Mouse (Mus musculus) myocyte (in vitro differentiated cells): Measurements from ENCODE around the gene Ampd2. TPM values are rescaled to one million over a fixed set of nuclear protein-coding genes. Genes with fewer than 3 reads are reported as not detected.

Experiments used
- H3K27me3 ChIP-seq: one replicate; pipeline ENCODE4 v1.6.1; 2011; ENCODE audit not compliant: control insufficient read depth, insufficient read depth, insufficient read length
- H3K36me3 ChIP-seq: one replicate; pipeline ENCODE4 v1.6.1; 2011; ENCODE audit not compliant: control insufficient read depth, insufficient read depth
- H3K4me2 ChIP-seq: one replicate; pipeline ENCODE4 v1.6.1; 2011; ENCODE audit warnings: low read depth, control low read depth
- H3K4me3 ChIP-seq: one replicate; pipeline ENCODE4 v1.5.1; 2011; ENCODE audit warnings: mild to moderate bottlenecking, control low read depth, moderate library complexity
- H3K79me2 ChIP-seq: one replicate; pipeline ENCODE4 v1.6.1; 2011; ENCODE audit not compliant: control insufficient read depth, insufficient read depth
- H3ac ChIP-seq: one replicate; pipeline ENCODE4 v1.6.1; 2011; ENCODE audit not compliant: control insufficient read depth, insufficient read length
- CEBPB ChIP-seq: IDR thresholded peaks from 2 replicates; pipeline ENCODE4 v1.6.1; 2011; ENCODE audit warnings: mild to moderate bottlenecking, moderate library complexity; ENCODE audit not compliant: poor library complexity, insufficient read depth, severe bottlenecking
- E2F4 ChIP-seq: IDR thresholded peaks from one replicate; pipeline ENCODE4 v1.6.1; 2011; ENCODE audit warnings: mild to moderate bottlenecking, control low read depth, moderate library complexity; ENCODE audit not compliant: insufficient read depth
- MAX ChIP-seq: IDR thresholded peaks from one replicate; pipeline ENCODE4 v1.6.1; 2011; ENCODE audit warnings: low read depth, mild to moderate bottlenecking, control low read depth
- MYOD1 ChIP-seq, 3 experiments: IDR thresholded peaks; one replicate each; pipeline ENCODE4 v1.6.1; 2011; ENCODE audit warnings: control low read depth in 2 of 3, low read depth in 2 of 3, mild to moderate bottlenecking in 2 of 3, moderate library complexity in 1 of 3; ENCODE audit not compliant: insufficient read length in 2 of 3, control insufficient read depth in 1 of 3
- MYOG ChIP-seq, 3 experiments: IDR thresholded peaks; one replicate each; pipeline ENCODE4 v1.6.1; 2011; ENCODE audit warnings: control low read depth in 2 of 3, low read depth in 2 of 3, mild to moderate bottlenecking in 2 of 3; ENCODE audit not compliant: insufficient read length in 2 of 3, control insufficient read depth in 1 of 3, insufficient read depth in 1 of 3
- POLR2A ChIP-seq: IDR thresholded peaks from one replicate; pipeline ENCODE4 v1.6.1; 2011; ENCODE audit warnings: low read depth, mild to moderate bottlenecking, control low read depth, moderate library complexity; ENCODE audit not compliant: insufficient read length
- POLR2AphosphoS2 ChIP-seq: IDR thresholded peaks from one replicate; pipeline ENCODE4 v1.6.1; 2011; ENCODE audit warnings: low read depth, control low read depth; ENCODE audit not compliant: insufficient read length
- REST ChIP-seq: IDR thresholded peaks from one replicate; pipeline ENCODE4 v1.6.1; 2011; ENCODE audit warnings: mild to moderate bottlenecking, control low read depth, moderate library complexity; ENCODE audit not compliant: insufficient read depth, insufficient read length
- SRF ChIP-seq: IDR thresholded peaks from one replicate; pipeline ENCODE4 v1.6.1; 2011; ENCODE audit warnings: low read depth; ENCODE audit not compliant: control insufficient read depth, insufficient read length
- TCF12 ChIP-seq: IDR thresholded peaks from one replicate; pipeline ENCODE4 v1.6.1; 2011; ENCODE audit warnings: mild to moderate bottlenecking, control low read depth; ENCODE audit not compliant: poor library complexity, insufficient read depth, severe bottlenecking
- TCF3 ChIP-seq: IDR thresholded peaks from one replicate; pipeline ENCODE4 v1.6.1; 2011; ENCODE audit warnings: low read depth, control low read depth; ENCODE audit not compliant: insufficient read length
- USF1 ChIP-seq: IDR thresholded peaks from one replicate; pipeline ENCODE4 v1.6.1; 2011; ENCODE audit warnings: low read depth, mild to moderate bottlenecking, control low read depth, moderate library complexity
- polyA plus RNA-seq: library from polyadenylated mRNA; unstranded; fragments of >200 nt; fragmentation: generic; extraction: Trizol; gene quantifications from one replicate; pipeline ENCODE4 v1.2.1, GENCODE M21; 2012; ENCODE audit warnings: missing spikeins

Ampd2 gene
- polyA plus RNA-seq, 1 experiment = 32.6 TPM

- TF ChIP-seq MYOD1 (IDR thresholded peaks at IDR 0.05; ENCODE audit: control insufficient read depth in 1 of 3, insufficient read length in 2 of 3, low read depth in 2 of 3) = no peak
- no peak for TF ChIP-seq POLR2AphosphoS2
- TF ChIP-seq REST = no peak
- no peak for TF ChIP-seq USF1
- no peak for TF ChIP-seq MYOG (IDR thresholded peaks at IDR 0.05; ENCODE audit: control insufficient read depth in 1 of 3, insufficient read depth in 1 of 3, insufficient read length in 2 of 3, low read depth in 2 of 3)
- no peak for TF ChIP-seq TCF3
- TF ChIP-seq CEBPB = no peak
- TF ChIP-seq SRF = no peak
- no peak for TF ChIP-seq E2F4
- no peak for TF ChIP-seq POLR2A
- no peak for TF ChIP-seq TCF12
- TF ChIP-seq MAX = no peak
- H3K36me3 ChIP-seq = no peaks in the 10 kb centered on the region
- peaks cover 35% of the 10 kb centered on the region for H3K79me2 ChIP-seq
- peak overlapping the region; percentile 16 for H3ac ChIP-seq
- no peaks in the 10 kb centered on the region for H3K27me3 ChIP-seq
- peak overlapping the region; percentile 89 for H3K4me3 ChIP-seq
- peak overlapping the region; percentile 74 for H3K4me2 ChIP-seq
These were observed 1.6 kb downstream of the Ampd2 start for GRCm38 (mm10) chr3:108084767-108085270.

GRCm38 (mm10) chr3:108083904-108084407 is 2.5 kb downstream of the Ampd2 start:
- Histone ChIP-seq H3K36me3 (no peaks in the 10 kb centered on the region), H3K27me3 (no peaks in the 10 kb centered on the region), H3K79me2 (peaks cover 35% of the 10 kb centered on the region), H3K4me2 (peak overlapping the region; percentile 74), H3ac (no peak overlapping the region), H3K4me3 (peak overlapping the region; percentile 89)
- TF ChIP-seq POLR2AphosphoS2 (no peak), TCF3 (no peak), USF1 (no peak), CEBPB (no peak), MAX (no peak), E2F4 (no peak), POLR2A (no peak), MYOD1 (IDR thresholded peaks at IDR 0.05; ENCODE audit: control insufficient read depth in 1 of 3, insufficient read length in 2 of 3, low read depth in 2 of 3) (no peak), REST (no peak), TCF12 (no peak), MYOG (IDR thresholded peaks at IDR 0.05; ENCODE audit: control insufficient read depth in 1 of 3, insufficient read depth in 1 of 3, insufficient read length in 2 of 3, low read depth in 2 of 3) (no peak), SRF (no peak)

- Histone ChIP-seq H3K4me2 (peak overlapping the region; percentile 74), H3ac (no peak overlapping the region), H3K4me3 (no peak overlapping the region), H3K79me2 (peaks cover 35% of the 10 kb centered on the region), H3K27me3 (no peaks in the 10 kb centered on the region), H3K36me3 (no peaks in the 10 kb centered on the region)
- TF ChIP-seq REST (no peak), MAX (no peak), POLR2A (no peak), TCF3 (no peak), TCF12 (no peak), E2F4 (no peak), CEBPB (no peak), MYOD1 (IDR thresholded peaks at IDR 0.05; ENCODE audit: control insufficient read depth in 1 of 3, insufficient read length in 2 of 3, low read depth in 2 of 3) (no peak), POLR2AphosphoS2 (no peak), SRF (no peak), MYOG (IDR thresholded peaks at IDR 0.05; ENCODE audit: control insufficient read depth in 1 of 3, insufficient read depth in 1 of 3, insufficient read length in 2 of 3, low read depth in 2 of 3) (no peak), USF1 (no peak)
These were observed 3.3 kb downstream of the Ampd2 start for GRCm38 (mm10) chr3:108083161-108083560.

- H3K4me3 ChIP-seq = no peak overlapping the region
- TF ChIP-seq TCF12 (no peak), POLR2AphosphoS2 (no peak), MYOG (IDR thresholded peaks at IDR 0.05; ENCODE audit: control insufficient read depth in 1 of 3, insufficient read depth in 1 of 3, insufficient read length in 2 of 3, low read depth in 2 of 3) (no peak), SRF (no peak), E2F4 (no peak), TCF3 (no peak), POLR2A (no peak), USF1 (no peak), MYOD1 (IDR thresholded peaks at IDR 0.05; ENCODE audit: control insufficient read depth in 1 of 3, insufficient read length in 2 of 3, low read depth in 2 of 3) (no peak), MAX (no peak), CEBPB (no peak), REST (no peak)
- no peak overlapping the region for H3ac ChIP-seq
These were observed 4.1 kb downstream of the Ampd2 start for GRCm38 (mm10) chr3:108082251-108082875.

More at GRCm38 (mm10) chr3:108082251-108082875, 4.1 kb downstream of the Ampd2 start:
- H3K79me2 ChIP-seq = peaks cover 35% of the 10 kb centered on the region
- H3K36me3 ChIP-seq = no peaks in the 10 kb centered on the region
- H3K4me2 ChIP-seq = peak overlapping the region; percentile 74
- H3K27me3 ChIP-seq = no peaks in the 10 kb centered on the region
